Mouse (Mus musculus): ENCODE data around the gene Wdhd1.

- TF ChIP-seq CTCF (conservative IDR thresholded peaks at IDR 0.05 in 1 of 2, IDR thresholded peaks at IDR 0.05 in 1 of 2; ENCODE audit: low read depth in 2 of 2, low read length in 2 of 2) (no peak), ZMIZ1 (IDR thresholded peaks at IDR 0.05; ENCODE audit: low read depth, low read length) (no peak), CHD1 (IDR thresholded peaks at IDR 0.05; ENCODE audit: low read depth, low read length) (no peak), RAD21 (IDR thresholded peaks at IDR 0.05; ENCODE audit: low read depth, low read length) (no peak), USF1 (IDR thresholded peaks at IDR 0.05; ENCODE audit: low read depth, low read length) (no peak)
Observed at GRCm38 (mm10) chr14:47208564-47209493, 67.8 kb downstream of the Wdhd1 start.

Measured in CH12.LX (cell line).